Mouse (Mus musculus) left cerebral cortex, adult 2 months (tissue): ENCODE data around the gene Mapkbp1. TPM values are rescaled to one million over a fixed set of nuclear protein-coding genes. Genes with fewer than 3 reads are reported as not detected.
A peak's percentile ranks its signal among the peaks of the same experiment; 100 is the strongest.

Experiments
- DNase-seq, 2 experiments: peaks; one replicate each; pipeline ENCODE4 v3.0.0; 2021 to 2022; ENCODE audit warnings: low spot score in 2 of 2, mixed read lengths in 1 of 2; ENCODE audit errors: extremely low spot score in 1 of 2
- H3K27ac ChIP-seq: fragments of 200-600 bp; 2 replicates; pipeline ENCODE4 v1.8.1; 2022
- H3K4me3 ChIP-seq: fragments of 200-600 bp; 2 replicates; pipeline ENCODE4 v1.8.1; 2022
- CTCF ChIP-seq: fragments of 200-600 bp; IDR thresholded peaks from 2 replicates; pipeline ENCODE4 v1.8.1; 2022; ENCODE audit warnings: antibody characterized with exemption, mild to moderate bottlenecking, moderate library complexity
- intact Hi-C: fragments of 180-260 bp; cut with DNase I; formaldehyde crosslinking; loops from one replicate; pipeline ENCODE4 v1.15.1; 2025
- total RNA-seq, 2 experiments: library from RNA; stranded (reverse); gene quantifications; 2 replicates each; pipeline ENCODE4 v1.2.3; 2021

The Mapkbp1 gene
- total RNA-seq, 2 experiments from 2014 or later = 54.1 to 57.0 TPM

DNA sequence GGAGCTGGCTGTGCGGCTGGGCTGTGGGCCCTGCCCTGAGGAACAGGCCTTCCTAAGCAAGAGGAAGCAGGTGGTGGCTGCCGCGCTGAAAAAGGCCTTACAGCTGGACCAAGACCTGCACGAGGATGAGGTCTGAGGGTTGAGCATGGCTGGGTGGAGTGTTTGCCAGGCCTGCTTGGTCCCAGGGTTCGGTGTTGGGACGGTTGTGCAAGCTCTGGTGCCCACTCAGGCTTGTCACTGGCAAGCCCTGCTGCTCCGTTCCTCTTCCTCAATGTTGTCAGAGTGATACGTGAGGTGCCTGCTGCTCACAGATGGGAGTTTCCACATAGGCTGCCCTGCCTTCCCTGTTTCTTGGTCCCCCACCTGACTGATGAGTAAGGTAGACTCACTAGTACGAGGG lies 65.2 kb downstream of the Mapkbp1 start:
- no peak for TF ChIP-seq CTCF
- Histone ChIP-seq H3K27ac (no peak overlapping the region), H3K4me3 (no peak overlapping the region)
- DNase-seq = no peak
- intact Hi-C loops = no loop called here

DNA sequence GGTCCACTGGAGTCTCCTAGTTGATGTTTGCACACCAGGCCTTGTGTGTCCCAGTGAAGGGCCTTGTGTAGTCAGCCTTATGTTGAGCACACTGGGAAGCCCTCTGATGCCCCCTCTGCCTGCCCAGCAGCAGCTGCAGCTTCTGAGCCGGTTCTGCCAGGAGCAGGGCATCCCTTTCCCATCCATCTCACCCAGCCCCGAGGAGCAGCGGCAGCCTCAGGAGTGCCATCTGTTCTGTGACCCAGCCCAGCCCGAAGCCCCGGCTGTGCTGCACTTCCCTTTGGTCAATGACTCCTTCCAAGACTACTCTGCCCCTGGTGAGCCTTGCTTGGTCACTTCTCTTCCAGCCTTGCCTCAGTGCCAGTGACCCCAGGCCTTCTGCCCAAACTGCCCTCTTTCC lies 68.5 kb downstream of the Mapkbp1 start:
- no peak for TF ChIP-seq CTCF
- H3K27ac ChIP-seq = no peak overlapping the region
- intact Hi-C loops = no loop called here
- H3K4me3 ChIP-seq = no peak overlapping the region
- DNase-seq = no peak

DNA sequence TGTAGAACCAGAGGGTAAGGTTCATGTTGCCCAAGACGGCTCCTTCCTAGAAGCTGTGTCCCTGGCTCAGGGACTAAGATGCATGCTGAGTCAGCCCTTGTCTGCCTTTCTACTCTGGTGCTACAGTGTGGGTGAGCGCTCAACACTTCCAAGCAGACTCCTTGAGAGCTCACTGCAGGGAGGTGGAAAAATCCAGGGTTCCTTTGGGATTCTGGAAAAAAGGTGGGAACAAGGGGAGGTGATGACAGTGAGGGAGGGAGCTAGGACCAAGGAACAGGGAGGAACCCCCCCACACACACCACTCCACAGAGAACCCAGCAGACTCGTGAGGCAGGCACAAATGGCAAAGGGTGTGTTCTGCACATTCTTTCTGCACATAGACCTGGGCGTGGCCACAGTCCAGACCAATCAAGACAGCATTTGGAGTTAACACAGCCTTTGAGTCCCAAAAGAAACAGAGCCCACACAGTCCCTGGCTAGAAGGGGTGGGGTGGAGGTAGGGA lies 71.7 kb downstream of the Mapkbp1 start:
- TF ChIP-seq CTCF = no peak
- DNase-seq = peak; percentile 34 to 47
- Histone ChIP-seq H3K4me3 (no peak overlapping the region), H3K27ac (peak overlapping the region; percentile 90)
- intact Hi-C loops = no loop called here

DNA sequence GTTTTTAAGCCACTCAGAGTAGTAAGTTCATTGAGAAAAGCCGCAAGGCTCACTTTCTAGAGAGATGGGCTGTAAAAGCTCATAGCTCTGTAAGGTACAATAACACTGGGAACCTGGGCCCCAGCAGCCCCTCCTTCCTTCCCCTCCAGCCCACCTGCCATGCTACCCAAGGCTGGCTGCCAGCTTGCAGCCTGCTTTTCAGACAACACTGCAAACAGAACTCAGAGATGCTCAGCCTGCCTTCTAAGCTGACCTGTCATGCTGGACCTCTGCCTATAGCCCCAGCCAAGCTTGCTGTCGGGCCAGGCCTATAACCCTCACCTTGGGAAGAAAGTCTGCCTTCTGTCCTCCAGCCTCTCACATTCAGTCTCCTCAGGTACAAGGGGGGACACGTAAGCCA lies 72.2 kb downstream of the Mapkbp1 start:
- Histone ChIP-seq H3K27ac (peak overlapping the region; percentile 90), H3K4me3 (no peak overlapping the region)
- intact Hi-C loops = no loop called here
- no peak for TF ChIP-seq CTCF
- no peak for DNase-seq

DNA sequence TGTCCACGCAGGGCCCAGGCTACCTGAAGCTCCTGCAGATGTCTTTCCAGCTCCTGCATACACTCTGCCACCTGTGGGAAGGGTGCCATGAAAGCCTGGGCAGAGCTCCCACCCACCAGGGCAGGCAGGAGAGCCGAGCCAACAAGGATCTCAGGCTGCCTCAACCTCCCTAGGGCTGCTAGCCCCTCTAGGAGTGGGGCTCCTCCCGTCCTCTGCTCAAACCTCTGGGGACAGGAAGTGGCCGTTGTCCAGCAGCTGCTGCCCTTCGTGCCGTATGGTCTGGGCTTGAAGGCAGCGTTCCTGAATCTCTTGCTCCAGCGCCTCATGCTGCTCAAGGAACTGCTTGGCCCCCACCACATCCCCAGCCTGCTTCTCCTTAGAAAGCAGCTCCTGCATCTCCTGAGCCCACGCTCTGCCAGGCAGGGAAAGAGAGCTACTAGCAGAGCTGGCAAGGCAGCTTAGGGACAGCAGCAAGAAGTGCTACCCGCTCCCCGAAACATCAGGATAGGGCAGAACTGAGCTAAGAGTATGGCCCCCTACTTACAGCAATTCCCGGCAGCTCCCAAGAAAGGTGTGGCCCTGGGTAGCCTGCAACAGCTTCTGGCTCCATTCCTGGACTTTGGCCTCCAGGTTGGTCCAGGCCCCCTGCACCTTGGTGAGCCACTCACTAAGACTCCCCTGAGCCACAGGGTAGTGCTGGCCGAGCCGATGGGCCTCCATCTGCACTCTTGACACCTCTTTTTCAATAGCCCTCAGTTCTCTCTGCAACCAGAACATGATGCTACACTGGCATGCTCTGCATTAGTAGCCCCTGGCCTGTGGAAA lies 74.2 kb downstream of the Mapkbp1 start:
- no peak for TF ChIP-seq CTCF
- intact Hi-C loops = no loop called here
- peak; percentile 49 to 61 for DNase-seq
- peak overlapping the region; percentile 90 for H3K27ac ChIP-seq
- H3K4me3 ChIP-seq = peak overlapping the region; percentile 9; the same call in 1 of the 2 replicates

DNA sequence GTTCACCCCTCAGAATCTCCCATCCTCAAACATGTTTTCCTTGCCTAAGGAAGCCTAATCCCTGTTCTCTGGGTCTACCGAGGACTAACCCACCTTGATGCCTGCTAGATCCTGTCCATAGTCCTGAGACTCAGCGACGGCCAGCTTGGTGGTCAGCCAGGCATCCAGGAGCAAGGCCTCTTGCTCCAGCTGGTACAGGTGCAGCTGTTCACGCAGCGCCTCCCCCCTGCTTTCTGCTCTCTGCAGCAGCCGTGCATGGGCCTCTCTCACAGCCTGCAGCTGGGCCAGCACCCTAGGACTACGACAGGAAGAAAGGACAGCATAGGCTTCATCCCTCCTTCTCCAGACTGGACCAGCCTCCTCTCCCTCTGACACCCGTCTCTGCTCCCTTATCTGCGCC lies 75.7 kb downstream of the Mapkbp1 start:
- intact Hi-C loops = no loop called here
- no peak overlapping the region for H3K4me3 ChIP-seq
- no peak for TF ChIP-seq CTCF
- no peak overlapping the region for H3K27ac ChIP-seq
- DNase-seq = no peak

DNA sequence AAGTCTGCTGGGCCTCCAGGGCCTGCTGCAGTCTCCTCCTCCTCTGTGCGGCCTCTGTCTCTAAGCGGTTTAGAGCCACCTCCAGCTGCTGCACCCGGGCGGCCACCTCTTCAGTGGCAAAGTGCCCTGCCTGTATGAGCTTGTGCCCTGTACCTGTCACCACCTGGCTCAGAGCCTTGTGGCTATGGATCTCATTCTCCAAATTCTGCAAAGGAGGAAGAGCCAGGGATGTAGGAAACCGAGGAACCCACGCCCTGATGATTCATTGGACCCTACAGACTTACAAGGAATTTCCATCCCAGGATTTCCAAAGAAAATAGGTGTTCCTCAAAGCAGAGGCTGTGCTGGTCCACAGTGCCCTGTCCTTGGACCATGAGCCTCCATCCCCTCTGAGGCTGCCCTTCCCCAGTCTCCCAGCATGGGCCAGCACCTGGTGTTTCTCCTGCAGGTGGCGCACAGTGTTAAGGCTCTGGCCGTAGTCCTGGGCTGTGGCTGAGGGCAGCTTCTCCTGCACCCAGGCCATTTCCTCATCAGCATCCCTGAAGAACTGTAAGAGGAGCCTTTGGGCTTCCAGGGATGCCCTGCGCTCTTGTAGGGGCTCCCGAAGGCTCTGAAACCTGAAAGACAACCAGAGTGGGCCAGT lies 77.3 kb downstream of the Mapkbp1 start:
- peak; percentile 45 for TF ChIP-seq CTCF
- no peak overlapping the region for H3K4me3 ChIP-seq
- H3K27ac ChIP-seq = peak overlapping the region; percentile 64
- intact Hi-C loops = no loop called here
- peak in 1 of 2 experiments; percentile 29 for DNase-seq

DNA sequence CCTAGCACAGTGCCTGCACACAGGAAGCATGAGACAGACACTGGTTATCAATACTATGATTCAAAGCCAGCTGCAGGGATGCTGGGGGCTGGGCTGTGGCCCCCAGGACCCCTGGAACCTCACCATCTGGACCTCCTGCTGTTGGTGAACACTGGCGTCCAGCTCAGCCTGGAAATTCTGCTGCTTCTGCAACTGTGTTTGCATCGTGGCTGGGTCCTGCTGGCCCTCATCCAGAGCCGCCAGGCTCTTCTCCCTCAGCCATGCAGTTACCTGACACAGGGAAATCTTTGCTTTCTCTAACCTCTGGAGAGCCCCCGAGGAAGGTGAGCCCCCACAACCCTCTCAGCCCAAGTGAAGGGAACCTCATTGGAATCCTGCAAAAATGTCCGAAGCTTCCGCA lies 78.9 kb downstream of the Mapkbp1 start:
- TF ChIP-seq CTCF = no peak
- intact Hi-C loops = no loop called here
- DNase-seq = no peak
- Histone ChIP-seq H3K27ac (no peak overlapping the region), H3K4me3 (no peak overlapping the region)

DNA sequence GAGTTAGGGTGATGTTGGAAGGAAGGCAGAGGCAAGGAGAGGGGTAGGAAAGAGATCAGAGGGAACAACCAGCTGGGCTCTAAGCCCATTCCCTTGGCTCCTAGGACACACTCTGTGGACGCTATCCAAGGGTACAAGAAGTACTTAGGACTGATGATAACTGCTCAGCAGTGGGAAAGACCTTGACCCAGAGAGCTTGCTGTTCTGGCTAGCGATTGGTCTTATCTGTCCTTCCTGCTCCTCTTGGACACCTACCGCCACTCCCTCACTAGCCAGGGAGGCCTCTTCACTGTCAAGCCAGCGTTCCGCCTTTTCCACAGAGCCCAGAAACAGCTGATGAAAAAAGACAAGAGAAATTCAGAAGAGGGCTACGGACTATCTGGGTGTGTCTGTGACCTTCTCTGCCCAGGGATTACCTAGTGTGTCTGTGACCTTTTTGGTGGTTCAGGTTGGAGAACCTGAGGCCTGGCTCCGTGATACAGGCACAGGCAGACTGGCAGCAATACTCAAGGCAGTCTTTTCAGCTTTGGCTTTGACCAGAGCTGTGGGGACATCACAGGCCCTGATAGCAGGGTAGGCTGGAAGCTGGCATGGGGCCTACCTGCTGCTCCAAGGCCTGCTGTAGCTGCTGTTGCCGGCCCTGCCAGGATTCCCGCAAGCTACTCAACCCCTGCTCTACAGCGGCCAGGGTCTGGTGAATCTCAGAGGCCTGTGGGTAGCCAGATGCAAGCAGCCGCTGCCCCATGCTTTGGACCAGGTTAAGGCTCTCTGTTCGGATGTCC lies 82.5 kb downstream of the Mapkbp1 start:
- no peak overlapping the region for H3K27ac ChIP-seq
- TF ChIP-seq CTCF = no peak
- no peak overlapping the region for H3K4me3 ChIP-seq
- intact Hi-C loops = no loop called here
- no peak for DNase-seq

DNA sequence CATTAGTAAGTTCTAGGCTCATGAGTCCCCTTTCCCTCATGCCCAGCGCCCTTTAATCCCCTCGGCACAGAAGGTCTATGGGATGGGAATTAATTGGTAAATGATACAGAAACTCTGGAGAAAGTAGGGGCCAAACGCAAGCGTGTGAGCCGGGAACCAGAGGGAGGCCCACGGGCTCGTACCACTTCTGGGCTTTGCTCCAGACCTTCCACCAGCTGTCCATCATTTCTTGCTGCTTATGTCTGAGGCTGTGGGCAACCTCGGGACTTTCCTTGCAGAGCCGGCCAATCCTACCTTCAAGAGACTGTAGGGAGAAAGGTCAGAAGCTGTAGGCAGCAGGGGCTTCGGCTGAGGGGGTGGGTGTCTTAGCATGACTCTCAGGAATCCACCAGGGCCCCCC lies 83.4 kb downstream of the Mapkbp1 start:
- H3K4me3 ChIP-seq = no peak overlapping the region
- intact Hi-C loops = no loop called here
- no peak for TF ChIP-seq CTCF
- no peak overlapping the region for H3K27ac ChIP-seq
- no peak for DNase-seq

DNA sequence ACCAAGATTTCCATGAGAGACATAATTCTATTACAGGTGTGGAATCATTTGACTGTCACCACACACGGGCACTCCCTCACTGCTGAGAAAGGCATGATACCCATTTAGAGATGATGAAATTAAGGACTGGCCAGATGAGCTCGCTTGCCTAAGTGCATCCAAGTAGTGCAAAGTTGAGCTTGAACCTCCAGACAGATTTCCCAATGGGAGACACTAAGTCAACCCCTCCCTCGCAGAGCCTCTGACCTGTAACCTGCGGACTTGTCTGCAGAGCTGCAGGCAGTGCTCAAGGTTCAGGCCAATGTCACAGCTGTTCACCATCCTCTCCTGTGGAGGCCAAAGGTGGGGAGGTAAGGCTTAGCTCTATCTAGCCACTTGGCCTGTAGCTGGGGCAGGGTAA lies 86.3 kb downstream of the Mapkbp1 start:
- DNase-seq = no peak
- TF ChIP-seq CTCF = no peak
- no peak overlapping the region for H3K27ac ChIP-seq
- no peak overlapping the region for H3K4me3 ChIP-seq
- intact Hi-C loops = no loop called here

DNA sequence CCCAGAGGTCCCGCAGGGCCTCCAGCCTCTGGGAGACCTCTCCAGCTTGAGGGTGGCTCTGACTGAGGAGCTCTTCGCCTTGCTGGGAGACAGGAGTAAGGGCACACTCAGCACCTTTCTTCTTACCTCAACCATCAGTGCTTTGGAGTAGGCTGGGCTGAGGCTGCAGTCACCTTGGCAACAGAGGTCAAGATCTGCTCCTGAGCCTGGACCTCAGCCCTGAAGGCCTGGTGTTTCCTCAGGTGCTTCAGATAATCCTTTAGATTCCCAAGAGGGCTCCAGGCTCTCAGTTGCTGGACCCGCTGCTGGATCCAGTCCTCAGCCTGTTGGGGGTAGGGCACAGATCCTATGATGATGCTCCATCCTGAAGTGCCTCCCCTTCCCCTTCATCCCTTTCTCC lies 87.0 kb downstream of the Mapkbp1 start:
- no peak for DNase-seq
- H3K27ac ChIP-seq = no peak overlapping the region
- no peak overlapping the region for H3K4me3 ChIP-seq
- TF ChIP-seq CTCF = no peak
- intact Hi-C loops = no loop called here
